ENCODE assay signal across 9 mouse cellular contexts in the genomic region with DNA sequence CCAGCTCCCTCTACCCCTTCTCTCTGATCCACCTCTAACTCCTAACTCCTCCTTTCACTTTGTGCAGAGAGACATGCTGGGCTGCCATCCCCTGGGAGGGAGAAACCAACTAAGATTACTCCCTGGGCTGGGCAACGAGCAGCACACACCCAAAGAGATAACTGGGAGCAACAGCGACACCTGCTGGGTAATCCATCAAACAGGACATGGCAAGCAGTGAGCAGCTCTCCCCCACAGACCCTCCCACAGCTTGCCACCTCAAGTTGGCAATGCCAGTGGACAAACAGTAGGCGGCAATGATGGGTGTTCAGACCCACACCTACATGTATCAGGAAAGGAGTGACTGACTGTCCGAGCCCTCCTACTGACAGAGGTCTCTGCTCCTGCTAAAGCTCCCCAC. TPM values are rescaled to one million over a fixed set of nuclear protein-coding genes. Genes with fewer than 3 reads are reported as not detected.
A peak's percentile ranks its signal among the peaks of the same experiment; 100 is the strongest.
DNase-seq lines count a peak whose midpoint lies in the region; ATAC-seq and TF ChIP-seq lines count a peak whose summit lies in the region.
"Had no signal": no experiment of that assay in that cellular context is flagged by ENCODE, and none has a peak within 500 bp of the region (broad histone marks: within the 10 kb centered on the region; RNA-seq: fewer than 3 reads in every experiment).

No protein-coding gene starts in this region.

- no peak overlapping the region for H3K9ac ChIP-seq in heart, adult 2 months (ENCODE audit: low read depth, low read length)
- no peak overlapping the region for H3K9ac ChIP-seq in midbrain, embryonic 13.5 days (replicated peaks)
- H3K9ac ChIP-seq: embryonic facial prominence, embryonic 13.5 days had no signal

- no peaks in the 10 kb centered on the region for H3K4me1 ChIP-seq in heart, adult 2 months (ENCODE audit: control insufficient read depth, insufficient read depth, low read length)
- peaks cover 8% of the 10 kb centered on the region for H3K4me1 ChIP-seq in midbrain, embryonic 13.5 days (replicated peaks)

- TF ChIP-seq POLR2A in heart, adult 2 months (IDR thresholded peaks at IDR 0.05; ENCODE audit: insufficient read depth, low read depth, low read length): no peak

- intact Hi-C loops in heart, adult 2 months (cut with DNase I): no loop called here

- no peaks in the 10 kb centered on the region for H3K79me2 ChIP-seq in heart, adult 2 months (replicated peaks; ENCODE audit: control insufficient read depth, insufficient read depth, low read length)

- H3K27me3 ChIP-seq in heart, adult 2 months (ENCODE audit: control insufficient read depth, insufficient read depth, low read length): no peaks in the 10 kb centered on the region; the same call in 1 of the 2 replicates
- H3K27me3 ChIP-seq in midbrain, embryonic 13.5 days: peaks cover 16% of the 10 kb centered on the region

- no peaks in the 10 kb centered on the region for H3K9me3 ChIP-seq in midbrain, embryonic 13.5 days
- H3K9me3 ChIP-seq: embryonic facial prominence, embryonic 13.5 days had no signal

- H3K4me3 ChIP-seq in heart, adult 2 months: no peak overlapping the region
- H3K4me3 ChIP-seq in midbrain, embryonic 13.5 days (replicated peaks): no peak overlapping the region
- H3K4me3 ChIP-seq: embryonic facial prominence, embryonic 13.5 days had no signal

- DNase-seq in heart, adult 2 months: peak in 1 of 2 experiments; percentile 32
- no peak for DNase-seq in heart, adult 8-10 months (ENCODE audit: low spot score)
- DNase-seq in spleen, postnatal 10 days (ENCODE audit: low spot score in 2 of 2): peak; percentile 18 to 66
- DNase-seq in spleen, adult 12 weeks (ENCODE audit: low spot score): no peak
- DNase-seq in cerebellum, postnatal 25 days: peak; percentile 30 to 56

- no peak overlapping the region for H3K4me2 ChIP-seq in midbrain, embryonic 13.5 days (replicated peaks)
- H3K4me2 ChIP-seq: embryonic facial prominence, embryonic 13.5 days had no signal

- TF ChIP-seq CTCF in heart, adult 2 months (IDR thresholded peaks at IDR 0.05): peak; percentile 67

- no peak overlapping the region for H3K27ac ChIP-seq in heart, adult 2 months
- no peak overlapping the region for H3K27ac ChIP-seq in midbrain, embryonic 13.5 days
- H3K27ac ChIP-seq: embryonic facial prominence, embryonic 13.5 days had no signal

- no peak for TF ChIP-seq EP300 in heart, adult 2 months (IDR thresholded peaks at IDR 0.05; ENCODE audit: insufficient read depth, low read depth, low read length)

- H3K36me3 ChIP-seq in heart, adult 2 months (ENCODE audit: control insufficient read depth, insufficient read depth, low read length): no peaks in the 10 kb centered on the region
- H3K36me3 ChIP-seq in midbrain, embryonic 13.5 days: no peaks in the 10 kb centered on the region
- H3K36me3 ChIP-seq: embryonic facial prominence, embryonic 13.5 days had no signal

- 14% methylated on average over 4 of the region's 4 CpGs for WGBS in heart, adult 2 months
- WGBS in midbrain, embryonic 13.5 days: 19% methylated on average over 4 of the region's 4 CpGs

- peak; percentile 65 to 66 for ATAC-seq in hematopoietic stem cell, adult 5-6 weeks (replicated peaks in 1 of 2; ENCODE audit: insufficient read depth in 1 of 2, low FRiP score in 2 of 2, low TSS enrichment in 1 of 2, low read depth in 1 of 2, poor library complexity in 2 of 2, severe bottlenecking in 2 of 2)
- ATAC-seq in midbrain, embryonic 13.5 days: peak; percentile 40; the same call in 1 of the 2 replicates
- ATAC-seq in megakaryocyte, adult 5-6 weeks (ENCODE audit: poor library complexity, severe bottlenecking): no peak

RNA-seq across cellular contexts. Expression of a gene that starts 4.9 kb away (rescaled TPM):
- under 1 TPM; 0.39 to 0.50 TPM for total RNA-seq in heart, adult 2 months (2021)
- polyA plus RNA-seq in heart, adult 2 months (2012; rRNA removed): 2.2 and 2.3 TPM in 2 replicates
- under 1 TPM in 3 of 4 experiments, not detected in 1; 0.25 to 0.59 (median 0.41) TPM for total RNA-seq in heart, adult 8-10 months (2022)
- not detected in 2 replicates for total RNA-seq in hematopoietic stem cell, adult 5-6 weeks (2017)
- polyA plus RNA-seq in midbrain, embryonic 13.5 days (2015; fragmentation: Nextera tagmentation; extraction: Ambion mirVana): 1.0 and 1.4 TPM in 2 replicates
- total RNA-seq in megakaryocyte, adult 5-6 weeks (2015): not detected in 2 replicates
- total RNA-seq in megakaryocyte, adult 5-6 weeks (2017): not detected in 2 replicates

RNA-seq across cellular contexts. Expression of a gene that starts 44.4 kb away (rescaled TPM):
- total RNA-seq in heart, adult 2 months (2021): 1 to 10 TPM; 1.9 to 2.0 TPM
- polyA plus RNA-seq in heart, adult 2 months (2012; rRNA removed): 1.7 and 2.0 TPM in 2 replicates
- 1 to 10 TPM; 1.7 to 2.1 (median 2.0) TPM for total RNA-seq in heart, adult 8-10 months (2022)
- total RNA-seq in hematopoietic stem cell, adult 5-6 weeks (2017): 4.4 and 14.6 TPM in 2 replicates
- 7.0 and 7.2 TPM in 2 replicates for polyA plus RNA-seq in midbrain, embryonic 13.5 days (2015; fragmentation: Nextera tagmentation; extraction: Ambion mirVana)
- 4.4 and 6.1 TPM in 2 replicates for total RNA-seq in megakaryocyte, adult 5-6 weeks (2015)
- total RNA-seq in megakaryocyte, adult 5-6 weeks (2017): 5.7 and 7.7 TPM in 2 replicates

RNA-seq across cellular contexts. Expression of a gene that starts 52.4 kb away (rescaled TPM):
- 10 to 100 TPM; 21.8 to 28.3 TPM for total RNA-seq in heart, adult 2 months (2021)
- polyA plus RNA-seq in heart, adult 2 months (2012; rRNA removed): 22.5 and 25.5 TPM in 2 replicates
- total RNA-seq in heart, adult 8-10 months (2022): 10 to 100 TPM; 21.9 to 32.0 (median 26.4) TPM
- total RNA-seq in hematopoietic stem cell, adult 5-6 weeks (2017): 16.3 and 24.4 TPM in 2 replicates
- 15.5 and 17.0 TPM in 2 replicates for polyA plus RNA-seq in midbrain, embryonic 13.5 days (2015; fragmentation: Nextera tagmentation; extraction: Ambion mirVana)
- total RNA-seq in megakaryocyte, adult 5-6 weeks (2015): 54.4 and 64.0 TPM in 2 replicates
- 64.0 and 74.3 TPM in 2 replicates for total RNA-seq in megakaryocyte, adult 5-6 weeks (2017)

Comparison
In these comparisons a context has a peak if more than half of its experiments do, and no peak if none do; other contexts are left out.
1. DNase-seq: peak in spleen, postnatal 10 days (2 of 2) and cerebellum, postnatal 25 days (2 of 2); none in heart, adult 8-10 months (single experiment) and spleen, adult 12 weeks (single experiment).